Mouse (Mus musculus) liver, postnatal 0 days (tissue): ENCODE measurements around the gene Wnt3.

Experiments
- CTCF ChIP-seq: sonication (generic); IDR thresholded peaks from 2 replicates; pipeline ENCODE4 v1.5.1; 2016; ENCODE audit warnings: antibody characterized with exemption, low read depth
- EP300 ChIP-seq: IDR thresholded peaks from 2 replicates; pipeline ENCODE4 v1.6.1; 2016; ENCODE audit warnings: antibody characterized with exemption, low read depth, mild to moderate bottlenecking

DNA sequence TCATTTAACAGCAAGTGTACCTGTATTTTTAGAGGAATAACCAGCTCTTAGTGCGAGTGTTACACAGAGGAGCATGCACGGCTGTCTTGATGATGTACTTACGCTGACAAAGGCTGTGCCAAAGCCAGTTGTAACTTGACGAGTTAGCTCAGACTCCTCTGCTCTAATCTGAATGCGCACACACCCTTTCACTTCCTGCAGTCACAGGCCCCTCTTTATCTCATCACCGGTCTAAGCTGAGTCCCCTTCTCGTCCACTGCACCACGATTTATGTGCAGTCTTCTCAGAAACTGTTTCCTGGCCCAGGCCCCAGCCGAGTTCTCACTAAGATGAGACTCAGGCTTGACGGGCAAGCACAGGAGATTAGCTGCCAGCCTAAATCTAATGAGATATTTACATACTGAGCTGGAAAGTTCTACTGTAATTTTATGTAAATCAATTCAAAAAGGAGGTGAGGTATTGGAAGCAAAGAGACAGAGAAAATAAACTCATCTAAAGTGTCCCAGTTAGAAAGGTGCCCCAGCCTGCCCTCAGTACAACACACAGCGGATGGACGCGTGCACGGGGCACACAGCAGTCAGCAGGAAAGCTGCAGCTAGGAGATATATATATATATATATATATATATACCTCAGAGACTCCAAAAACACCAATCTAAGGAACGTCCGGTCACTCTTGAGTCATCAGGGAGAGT, 78.8 kb downstream of the Wnt3 start:
- no peak for TF ChIP-seq CTCF
- no peak for TF ChIP-seq EP300
